Mouse (Mus musculus) erythroblast, embryonic 14.5 days (primary cell): Measurements from ENCODE around the gene Rab40b. TPM values are rescaled to one million over a fixed set of nuclear protein-coding genes. Genes with fewer than 3 reads are reported as not detected.
"Not testable (repeated sequence)": the region's sequence is repeated elsewhere in the genome, so short reads cannot be mapped to it uniquely, and the experiment has no call there.

Experiments
- H3K27me3 ChIP-seq: 2 replicates; pipeline ENCODE4 v1.6.1; 2012; ENCODE audit warnings: inconsistent platforms; ENCODE audit not compliant: control insufficient read depth
- H3K36me3 ChIP-seq: 2 replicates; pipeline ENCODE4 v1.6.1; 2012; ENCODE audit warnings: mild to moderate bottlenecking, inconsistent platforms; ENCODE audit not compliant: control insufficient read depth
- H3K4me1 ChIP-seq: 2 replicates; pipeline ENCODE4 v1.6.1; 2012; ENCODE audit warnings: inconsistent platforms; ENCODE audit not compliant: control insufficient read depth
- H3K4me3 ChIP-seq: replicated peaks from 2 replicates; pipeline ENCODE3; 2012; ENCODE audit warnings: moderate library complexity, mild to moderate bottlenecking, inconsistent platforms
- H3K9me3 ChIP-seq: 2 replicates; pipeline ENCODE4 v1.6.1; 2012; ENCODE audit warnings: low read length, inconsistent platforms, mixed read lengths; ENCODE audit not compliant: control insufficient read depth
- GATA1 ChIP-seq: IDR thresholded peaks from 2 replicates; pipeline ENCODE4 v1.6.1; 2012; ENCODE audit warnings: low read length, inconsistent platforms, mixed read lengths
- TAL1 ChIP-seq: IDR thresholded peaks from 3 replicates; pipeline ENCODE4 v1.6.1; 2012; ENCODE audit warnings: low read length, inconsistent platforms, mixed read lengths
- polyA plus RNA-seq: library from polyadenylated mRNA; stranded (reverse); fragments of >175 nt; gene quantifications from 2 replicates; pipeline ENCODE4 v1.2.3, GENCODE M21; 2012

Gene Rab40b
- polyA plus RNA-seq, 1 experiment, result 0.02 TPM

GRCm38 (mm10) chr11:121370337-121370994, 17.6 kb downstream of the Rab40b start:
- Histone ChIP-seq H3K4me3 (no peak overlapping the region), H3K36me3 (no peaks in the 10 kb centered on the region), H3K27me3 (peaks cover 18% of the 10 kb centered on the region), H3K9me3 (no peaks in the 10 kb centered on the region), H3K4me1 (peaks cover 18% of the 10 kb centered on the region)
- no peak for TF ChIP-seq TAL1
- no peak for TF ChIP-seq GATA1

GRCm38 (mm10) chr11:121369622-121370021, 18.4 kb downstream of the Rab40b start:
- Histone ChIP-seq H3K9me3 (no peaks in the 10 kb centered on the region), H3K4me1 (peaks cover 18% of the 10 kb centered on the region), H3K27me3 (peaks cover 18% of the 10 kb centered on the region), H3K36me3 (no peaks in the 10 kb centered on the region), H3K4me3 (no peak overlapping the region)
- TF ChIP-seq TAL1 (no peak), GATA1 (no peak)

GRCm38 (mm10) chr11:121368731-121369130, 19.3 kb downstream of the Rab40b start:
- no peaks in the 10 kb centered on the region for H3K36me3 ChIP-seq
- no peak overlapping the region for H3K4me3 ChIP-seq
- no peaks in the 10 kb centered on the region for H3K9me3 ChIP-seq
- no peak for TF ChIP-seq TAL1
- TF ChIP-seq GATA1, result no peak
- H3K27me3 ChIP-seq, result peaks cover 15% of the 10 kb centered on the region
- peaks cover 15% of the 10 kb centered on the region for H3K4me1 ChIP-seq

GRCm38 (mm10) chr11:121367170-121367707, 20.8 kb downstream of the Rab40b start:
- Histone ChIP-seq H3K9me3 (no peaks in the 10 kb centered on the region), H3K4me3 (no peak overlapping the region), H3K27me3 (peaks cover 11% of the 10 kb centered on the region), H3K4me1 (peaks cover 11% of the 10 kb centered on the region), H3K36me3 (no peaks in the 10 kb centered on the region)
- TF ChIP-seq TAL1 (no peak), GATA1 (no peak)

DNA sequence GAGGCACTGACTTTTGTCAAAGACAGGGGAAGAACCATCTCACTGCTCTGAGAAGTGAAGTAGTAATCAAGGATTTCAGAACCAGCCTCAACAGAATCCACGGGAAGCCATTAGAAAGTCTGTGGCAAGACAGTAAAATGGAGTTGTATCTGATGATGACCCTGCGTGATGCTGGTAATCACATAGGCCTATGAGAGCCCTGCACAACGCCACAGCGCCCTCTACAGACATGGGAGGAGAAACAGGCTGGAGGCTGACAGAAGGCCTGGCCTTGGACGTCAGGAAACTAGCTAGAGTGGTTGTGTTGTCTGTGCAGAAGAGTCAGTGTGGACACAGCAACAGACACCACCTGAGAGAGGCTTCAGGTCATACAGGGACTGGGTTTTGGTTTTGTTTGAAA, 25.8 kb downstream of the Rab40b start:
- H3K4me3 ChIP-seq, result no peak overlapping the region
- H3K27me3 ChIP-seq, result peaks cover 4% of the 10 kb centered on the region
- no peaks in the 10 kb centered on the region for H3K36me3 ChIP-seq
- TF ChIP-seq GATA1 (no peak), TAL1 (no peak)
- peaks cover 3% of the 10 kb centered on the region; the same call in 1 of the 2 replicates for H3K4me1 ChIP-seq
- H3K9me3 ChIP-seq, result no peaks in the 10 kb centered on the region

DNA sequence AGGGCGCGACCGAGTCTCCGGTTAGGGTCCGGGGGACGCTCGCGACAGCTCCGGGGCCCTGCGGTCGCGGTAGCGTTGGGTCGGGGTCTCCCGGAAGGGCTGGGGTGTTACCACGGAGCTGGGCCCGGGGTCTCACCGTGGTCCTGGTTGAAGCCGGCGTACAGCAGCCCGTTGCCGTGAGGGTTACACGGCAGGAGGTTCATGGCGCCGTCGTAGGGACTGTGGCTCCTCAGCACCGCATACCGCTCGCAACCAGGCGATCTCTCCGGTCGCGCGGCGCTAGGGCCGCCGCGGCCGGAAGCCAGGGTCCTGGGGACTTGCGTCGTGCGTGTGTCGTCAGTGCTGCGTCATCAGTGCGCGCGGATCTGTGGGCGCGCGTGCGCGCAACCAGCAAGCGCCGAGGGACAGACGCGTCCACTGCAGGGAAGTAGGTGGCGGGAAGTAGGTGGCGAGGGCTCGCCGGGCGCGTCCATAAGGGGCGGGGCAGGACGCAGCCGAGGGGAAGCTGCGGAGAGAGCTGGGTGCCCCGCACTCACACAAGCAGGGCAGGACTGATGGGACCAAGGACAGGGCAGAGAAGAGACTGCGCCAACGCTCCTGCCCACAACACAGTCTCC, 33.9 kb downstream of the Rab40b start, which contains the start of gene Wdr45b:
Gene Wdr45b (minus strand): TSS at position 355 of the 617 bp plus-strand sequence.
- TF ChIP-seq TAL1 (no peak), GATA1 (no peak)
- no peaks in the 10 kb centered on the region for H3K9me3 ChIP-seq
- H3K4me1 ChIP-seq, result peaks cover 42% of the 10 kb centered on the region
- peaks cover 26% of the 10 kb centered on the region for H3K36me3 ChIP-seq
- H3K27me3 ChIP-seq, result peaks cover 4% of the 10 kb centered on the region
- H3K4me3 ChIP-seq, result peak within 1 kb of the TSS; percentile 89

DNA sequence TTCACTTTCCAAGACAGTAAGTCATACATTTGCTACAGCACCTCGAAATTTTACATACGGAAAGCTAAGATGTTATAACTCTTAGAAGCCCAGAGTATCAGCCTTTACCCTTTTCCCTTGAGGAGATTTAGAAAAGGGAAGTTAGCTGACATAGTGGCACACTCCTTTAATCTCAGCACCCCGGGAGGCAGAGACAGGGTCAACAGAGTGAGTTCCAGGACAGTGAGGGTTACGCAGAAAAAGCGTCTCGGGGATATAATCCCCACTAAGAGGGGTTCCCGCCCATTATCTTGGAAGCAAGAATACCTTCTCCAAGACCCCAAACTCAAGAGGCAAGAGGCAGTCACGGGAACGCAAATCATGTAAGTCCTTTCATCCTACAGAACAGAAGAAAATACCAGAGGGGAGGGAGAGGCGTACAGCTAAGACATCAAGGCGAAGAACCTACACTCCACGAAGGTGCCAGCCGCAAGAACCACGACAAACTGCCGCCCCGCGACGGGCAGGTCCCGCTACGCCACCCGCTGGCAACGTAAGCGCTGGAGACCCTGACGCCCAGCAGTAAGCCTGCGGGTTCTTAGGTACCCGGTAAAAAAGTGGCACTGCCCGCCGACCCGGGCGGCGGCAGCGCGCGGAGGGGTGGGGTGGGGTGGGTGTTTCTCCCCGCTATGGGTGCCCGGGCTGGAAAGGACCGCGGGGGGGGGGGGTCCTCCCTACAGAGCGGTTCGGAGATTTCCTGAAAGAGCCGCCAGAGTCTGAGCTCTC, 34.5 kb downstream of the Rab40b start:
- Histone ChIP-seq H3K9me3 (no peaks in the 10 kb centered on the region), H3K4me1 (peaks cover 42% of the 10 kb centered on the region), H3K4me3 (peak overlapping the region; percentile 89), H3K36me3 (peaks cover 32% of the 10 kb centered on the region), H3K27me3 (peaks cover 3% of the 10 kb centered on the region)
- TF ChIP-seq TAL1 (no peak), GATA1 (no peak)

DNA sequence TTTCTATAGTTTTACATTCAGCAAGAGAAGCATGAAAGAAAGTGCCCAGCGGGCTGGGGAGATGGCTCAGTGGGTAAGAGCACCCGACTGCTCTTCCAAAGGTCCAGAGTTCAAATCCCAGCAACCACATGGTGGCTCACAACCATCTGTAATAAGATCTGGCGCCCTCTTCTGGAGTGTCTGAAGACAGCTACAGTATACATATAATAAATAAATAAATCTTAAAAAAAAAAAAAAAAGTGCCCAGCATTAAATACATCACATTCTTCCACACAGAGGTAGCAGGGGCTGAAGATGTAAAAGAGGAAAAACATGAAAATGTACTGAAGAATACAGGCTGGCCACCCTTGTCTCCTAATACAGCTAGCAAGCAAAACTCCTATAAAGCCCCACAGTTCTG, 39.3 kb downstream of the Rab40b start:
- Histone ChIP-seq H3K36me3 (peaks cover 70% of the 10 kb centered on the region), H3K4me1 (peaks cover 29% of the 10 kb centered on the region)
- H3K9me3 ChIP-seq, H3K27me3 ChIP-seq, H3K4me3 ChIP-seq: not testable (repeated sequence)

- TF ChIP-seq TAL1 (no peak), GATA1 (no peak)
- H3K36me3 ChIP-seq, result peaks cover 76% of the 10 kb centered on the region
Observed at GRCm38 (mm10) chr11:121348166-121348565, 39.9 kb downstream of the Rab40b start.

More at GRCm38 (mm10) chr11:121348166-121348565, 39.9 kb downstream of the Rab40b start:
- peaks cover 26% of the 10 kb centered on the region for H3K4me1 ChIP-seq
- H3K4me3 ChIP-seq, result no peak overlapping the region
- H3K9me3 ChIP-seq, result no peaks in the 10 kb centered on the region
- no peaks in the 10 kb centered on the region for H3K27me3 ChIP-seq
